Mouse (Mus musculus): ENCODE results near the gene Dppa5a.
"Not testable (repeated sequence)": the region's sequence is repeated elsewhere in the genome, so short reads cannot be mapped to it uniquely, and the experiment has no call there.

The Dppa5a gene

DNA sequence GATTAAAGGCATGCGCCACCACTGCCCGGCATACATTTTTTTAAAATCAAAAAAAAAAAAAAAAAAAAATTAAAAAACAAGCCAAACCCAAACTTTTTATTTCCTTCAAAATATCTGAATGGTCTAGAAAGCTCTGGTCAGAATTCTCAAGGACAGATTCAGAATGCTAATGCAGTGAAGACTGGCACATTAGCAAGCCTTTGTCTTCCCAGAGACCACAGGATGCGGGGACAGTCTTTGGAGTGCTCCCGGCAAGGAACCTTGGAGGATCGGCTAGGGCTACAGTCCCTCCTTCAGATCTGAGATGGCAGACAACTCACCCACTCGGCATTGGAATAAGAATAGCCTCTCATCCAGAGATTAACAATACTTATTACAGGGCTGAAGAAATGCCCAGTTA, 3.3 kb downstream of the Dppa5a start:
- no peak for DNase-seq (ENCODE audit: low spot score)

- no peak for DNase-seq (ENCODE audit: low spot score)
Observed at GRCm38 (mm10) chr9:78363374-78363773, 4.6 kb downstream of the Dppa5a start.

DNA sequence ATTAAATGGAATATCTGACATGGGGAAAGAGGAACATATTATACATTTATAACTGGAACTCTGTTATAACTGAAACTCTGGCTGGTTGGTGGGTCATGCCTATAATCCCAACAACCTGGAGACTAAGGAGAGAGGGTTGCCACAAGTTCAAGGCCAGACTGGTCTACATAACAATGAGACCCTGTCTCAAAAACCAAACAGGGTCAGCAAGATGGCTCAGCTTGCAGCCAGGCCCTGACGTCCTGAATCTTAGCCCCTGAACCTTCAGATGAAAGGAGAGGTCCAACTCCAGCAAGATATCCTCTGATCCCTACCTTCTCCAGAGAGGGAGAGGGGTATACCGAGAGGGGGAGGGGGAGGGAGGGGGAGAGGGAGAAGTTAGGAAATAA, 7.5 kb downstream of the Dppa5a start:
- no peak for DNase-seq (ENCODE audit: low spot score)

DNA sequence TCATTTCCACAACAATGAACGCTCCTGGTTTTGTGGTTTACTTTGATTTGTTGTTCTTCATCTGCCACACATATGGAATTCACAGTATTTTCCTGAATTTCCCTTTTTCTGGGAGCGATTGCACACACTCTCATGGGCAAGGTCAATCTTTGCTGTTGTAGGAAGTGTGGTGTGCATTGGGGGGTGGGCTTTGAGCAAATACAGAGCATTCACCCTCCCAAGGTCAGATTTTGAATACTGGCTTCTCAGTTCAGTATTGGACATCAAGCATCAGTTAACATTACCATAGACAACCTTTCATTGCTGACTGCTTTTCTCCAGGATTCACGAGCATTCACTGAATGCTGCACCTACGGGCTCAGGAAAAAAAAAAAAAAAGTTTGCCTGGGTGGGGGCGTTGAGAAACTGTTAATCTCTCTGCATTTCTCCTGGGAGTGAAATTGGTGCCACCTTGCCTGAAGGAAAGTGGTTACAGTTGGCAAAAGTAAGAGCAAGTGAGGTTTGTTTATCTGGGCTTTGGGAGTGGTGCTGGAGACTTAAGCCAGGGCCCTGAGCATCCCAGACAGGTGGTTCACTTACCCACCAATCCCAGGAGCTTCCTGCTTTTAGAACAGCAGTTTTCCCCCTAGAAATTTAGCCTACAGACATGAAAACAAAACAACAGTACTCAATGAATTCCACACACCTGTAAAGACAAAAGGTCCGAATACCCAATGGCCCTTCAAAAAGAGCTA, 8.1 kb downstream of the Dppa5a start:
- no peak for DNase-seq (ENCODE audit: low spot score)

GRCm38 (mm10) chr9:78358053-78358452, 9.9 kb downstream of the Dppa5a start:
- peak; percentile 70 for DNase-seq (ENCODE audit: low spot score)

DNA sequence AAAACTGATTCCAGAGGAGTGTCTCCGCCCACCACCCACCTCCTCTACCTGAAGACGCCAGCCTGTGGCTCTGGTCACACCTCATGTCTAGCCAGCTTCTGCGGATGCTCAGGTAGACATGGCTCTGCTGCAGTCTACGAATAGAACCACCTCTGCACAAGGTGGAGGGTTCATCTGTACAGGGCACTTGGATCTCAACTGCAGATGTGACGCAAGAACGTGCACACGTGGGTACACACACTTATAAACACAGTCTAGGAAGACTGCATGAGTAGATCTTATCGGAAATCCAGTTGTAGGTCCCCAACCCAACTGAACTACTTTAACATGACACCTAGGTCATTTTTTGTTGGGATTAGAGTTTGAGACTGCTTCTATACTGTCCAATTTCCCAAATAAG, 12.4 kb downstream of the Dppa5a start, which contains the start of gene Gsta2:
Gene Gsta2, minus strand, starts transcription at position 178 of the 400 bp plus-strand sequence.
- no peak for DNase-seq (ENCODE audit: low spot score)

DNA sequence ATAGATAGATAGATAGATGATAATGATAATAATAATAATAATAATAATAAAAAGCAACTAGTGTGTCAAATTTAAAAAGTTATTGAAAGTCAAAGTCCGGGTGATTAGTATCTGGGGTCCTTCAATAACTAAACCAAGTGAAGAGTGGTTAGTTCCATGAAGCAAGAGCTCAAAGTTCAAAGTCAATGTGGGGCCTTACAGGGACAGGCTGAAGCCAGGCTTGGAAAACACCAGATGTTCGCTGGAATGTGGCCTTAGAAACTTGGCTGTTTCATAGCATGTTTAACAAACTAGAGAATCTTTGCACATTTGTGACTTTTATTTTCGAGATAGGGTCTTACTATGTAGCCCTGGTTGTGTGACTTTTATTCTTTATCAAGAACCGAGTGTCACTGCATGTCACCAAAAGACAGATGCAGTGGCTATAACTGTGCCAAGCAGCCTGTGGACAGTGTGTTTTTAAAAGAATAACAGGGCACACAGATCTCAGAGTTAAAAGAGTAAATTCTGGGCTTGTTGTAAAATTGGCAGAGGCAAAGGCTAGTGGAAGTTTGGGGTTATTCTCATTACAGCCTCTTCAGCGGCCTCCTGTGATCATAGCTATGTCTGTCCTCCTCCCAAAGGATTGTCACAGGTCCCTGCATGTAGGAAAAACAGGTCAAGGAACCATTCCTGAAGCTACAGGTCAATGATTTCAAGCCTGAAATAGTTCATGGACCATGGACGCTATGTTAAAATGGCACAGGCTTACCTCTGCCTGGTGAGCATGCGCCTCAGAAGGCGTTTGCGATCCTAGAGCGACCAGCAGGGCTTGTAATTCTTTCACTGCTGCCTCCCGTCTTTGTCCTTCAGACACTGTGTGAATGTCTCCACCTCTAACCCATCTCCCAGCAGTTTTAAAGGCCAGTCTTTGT, 13.1 kb downstream of the Dppa5a start:
- DNase-seq (ENCODE audit: low spot score) = no peak

GRCm38 (mm10) chr9:78351504-78352220, 16.3 kb downstream of the Dppa5a start:
- no peak for DNase-seq (ENCODE audit: low spot score)

DNA sequence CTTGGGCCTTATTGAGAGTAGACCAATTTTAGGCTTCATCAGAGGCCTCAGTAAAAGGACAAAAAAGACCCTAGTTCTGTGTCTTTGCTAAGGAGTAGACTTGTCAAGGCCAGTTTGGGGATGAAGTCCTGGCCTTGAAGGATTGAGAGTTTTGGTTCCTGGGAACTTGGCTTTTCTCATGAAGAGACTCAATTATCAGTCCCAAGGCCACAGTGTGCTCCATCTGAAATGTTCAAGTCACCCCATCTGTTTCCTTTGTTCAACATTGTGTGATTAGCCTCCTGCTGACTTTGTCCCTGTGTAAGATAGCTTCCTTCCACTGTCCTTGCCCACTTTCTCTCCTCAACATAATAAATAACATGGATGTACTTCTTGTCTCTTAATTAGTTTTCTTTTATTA, 18.0 kb downstream of the Dppa5a start:
- peak; percentile 52 for DNase-seq (ENCODE audit: low spot score)

DNA sequence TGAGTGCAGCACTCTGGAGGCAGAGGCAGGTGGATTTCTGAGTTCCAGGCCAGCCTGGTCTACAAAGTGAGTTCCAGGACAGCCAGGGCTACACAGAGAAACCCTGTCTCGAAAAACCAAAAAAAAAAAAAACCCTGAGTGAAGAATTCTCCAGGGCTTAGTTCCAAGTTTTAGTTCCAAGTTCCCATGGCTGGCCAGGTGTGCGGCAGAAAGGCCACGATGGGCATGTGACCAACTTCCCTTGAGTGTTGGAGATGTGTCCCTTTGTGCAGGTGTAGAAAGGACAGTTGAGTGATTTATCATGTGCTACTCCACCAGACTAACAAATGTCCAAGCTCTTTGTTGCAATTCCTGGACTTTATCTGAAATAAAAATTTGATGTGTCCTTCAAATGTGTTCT, 18.8 kb downstream of the Dppa5a start:
- not testable (repeated sequence) for DNase-seq (ENCODE audit: low spot score)

- DNase-seq (ENCODE audit: low spot score) = not testable (repeated sequence)
Observed at GRCm38 (mm10) chr9:78348206-78349004, 19.6 kb downstream of the Dppa5a start.

DNA sequence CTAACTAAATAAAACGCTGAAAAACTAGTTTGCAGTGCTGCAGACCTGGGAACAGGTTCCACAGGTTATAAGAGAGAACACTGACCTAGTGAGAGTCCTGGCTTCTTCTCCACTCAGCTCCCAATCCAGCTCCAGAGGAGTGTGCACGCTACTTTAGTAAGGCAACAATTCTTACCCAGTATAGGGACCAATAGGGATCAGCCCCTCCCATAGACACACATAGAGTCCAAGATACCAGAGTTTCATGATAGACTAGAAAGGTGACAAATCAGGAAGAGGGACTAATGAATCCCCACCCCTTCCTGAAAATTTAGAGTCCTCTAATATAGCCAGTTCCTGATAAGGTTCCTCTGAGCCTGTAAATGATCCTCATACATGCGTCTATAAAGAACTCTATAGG, 21.0 kb downstream of the Dppa5a start:
- DNase-seq (ENCODE audit: low spot score) = no peak

DNA sequence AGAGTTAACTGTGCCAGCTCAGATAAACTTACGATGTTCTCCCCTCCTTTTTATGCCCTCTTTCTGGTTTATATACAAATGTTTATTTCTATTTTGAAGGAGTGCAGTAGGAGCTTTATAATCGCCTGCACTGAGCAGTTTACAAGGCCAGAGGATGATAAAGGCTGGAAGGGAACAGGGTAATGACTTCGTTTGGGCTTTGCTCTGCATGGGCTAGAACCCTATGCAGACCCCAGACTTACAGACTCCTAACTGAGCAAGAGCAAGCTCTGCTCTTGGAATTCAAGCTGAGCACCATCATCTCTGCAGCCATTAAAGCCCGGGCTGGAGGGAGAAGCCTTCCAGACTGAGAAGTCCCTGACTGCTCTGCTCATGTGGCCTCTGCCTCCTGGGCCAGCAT, 22.7 kb downstream of the Dppa5a start:
- not testable (repeated sequence) for DNase-seq (ENCODE audit: low spot score)

- not testable (repeated sequence) for DNase-seq (ENCODE audit: low spot score)
Observed at GRCm38 (mm10) chr9:78343055-78343454, 24.9 kb downstream of the Dppa5a start.

DNA sequence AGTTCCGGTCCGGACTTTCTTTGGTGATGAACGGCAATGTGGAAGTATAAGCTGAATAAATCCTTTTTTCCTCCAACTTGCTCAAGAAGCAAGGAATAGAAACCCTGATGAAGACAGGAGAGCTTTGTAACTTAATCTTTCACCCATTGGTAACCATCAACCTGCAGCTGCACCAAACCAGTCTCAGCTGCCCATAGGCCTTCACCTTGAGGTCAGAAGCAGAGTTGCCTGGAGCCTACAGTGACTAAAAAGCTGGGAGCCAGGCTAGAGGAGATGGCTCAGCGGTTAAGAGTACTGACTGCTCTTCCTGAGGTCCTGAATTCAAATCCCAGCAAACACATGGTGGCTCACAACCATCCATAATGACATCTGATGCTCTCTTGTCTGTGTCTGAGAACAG, 25.5 kb downstream of the Dppa5a start:
- DNase-seq (ENCODE audit: low spot score) = not testable (repeated sequence)

DNA sequence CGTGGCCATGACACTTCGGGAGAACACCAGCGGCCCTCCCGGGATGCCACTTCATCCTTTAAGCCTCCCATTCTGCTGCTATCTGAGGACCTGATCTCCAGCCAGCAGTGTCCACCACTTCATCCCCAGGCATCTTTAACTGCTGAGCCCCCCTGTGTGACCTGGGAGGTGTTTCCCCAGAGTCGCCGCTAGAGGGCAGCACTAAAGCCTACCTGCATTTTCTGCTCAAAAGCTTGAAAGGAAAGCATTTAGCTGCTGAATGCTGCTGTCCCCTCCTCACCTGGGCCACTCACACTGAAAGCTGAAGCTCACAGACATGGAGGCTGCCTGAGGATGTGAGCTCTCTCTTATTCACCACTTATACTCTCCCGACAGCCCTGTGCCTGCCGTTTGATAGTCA, 27.7 kb downstream of the Dppa5a start:
- DNase-seq (ENCODE audit: low spot score) = peak; percentile 38

- not testable (repeated sequence) for DNase-seq (ENCODE audit: low spot score)
Observed at GRCm38 (mm10) chr9:78337050-78337449, 30.9 kb downstream of the Dppa5a start.

DNA sequence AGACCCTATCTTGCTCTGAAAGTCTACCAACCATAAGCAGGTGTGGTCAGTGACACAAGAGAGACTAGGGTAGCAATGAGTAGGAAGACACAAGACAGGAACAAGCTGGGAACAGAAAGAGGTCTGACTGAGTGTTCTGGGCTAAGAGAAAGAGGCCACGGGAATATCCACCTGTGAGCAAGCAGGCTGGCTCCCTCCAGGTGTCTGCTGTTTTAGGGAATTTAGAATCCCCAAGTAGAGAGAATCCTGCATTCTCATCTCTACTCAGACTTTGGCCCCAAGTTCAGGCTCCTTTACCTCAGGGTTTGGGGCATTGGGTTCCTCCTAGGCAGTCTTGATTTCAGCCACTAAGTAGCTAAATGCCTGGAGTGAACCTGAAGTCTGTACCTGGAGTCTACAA, 40.7 kb downstream of the Dppa5a start, which contains the start of gene Omt2b:
Gene Omt2b, plus strand, starts transcription at position 301 of the 400 bp plus-strand sequence.
- not testable (repeated sequence) for DNase-seq (ENCODE audit: low spot score)

DNA sequence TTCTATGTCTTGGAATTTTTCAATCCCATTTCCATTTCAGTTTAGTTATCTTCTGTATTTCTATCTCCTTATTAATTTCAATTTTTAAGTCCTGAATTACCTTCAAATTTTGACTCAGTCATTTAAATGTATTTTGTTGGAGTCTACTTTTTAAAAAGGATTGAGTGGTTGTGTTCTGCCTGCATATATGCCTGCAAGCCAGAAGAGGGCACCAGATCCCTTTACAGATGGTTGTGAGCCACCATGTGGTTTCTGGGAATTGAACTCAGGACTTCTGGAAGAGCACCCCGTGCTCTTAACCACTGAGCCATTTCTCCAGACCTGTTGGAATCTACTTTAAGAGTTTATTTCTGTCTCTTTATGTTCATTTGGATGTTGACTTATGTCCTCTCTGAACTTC, 48.5 kb downstream of the Dppa5a start:
- no peak for DNase-seq (ENCODE audit: low spot score)

Data from testis, postnatal 14 days (tissue).